Mouse (Mus musculus) MEL (cell line): Measurements from ENCODE around the gene Dennd4b. TPM values are rescaled to one million over a fixed set of nuclear protein-coding genes. Genes with fewer than 3 reads are reported as not detected.

Experiments
- DNase-seq: peaks from one replicate; pipeline ENCODE4 v3.0.0; 2011; ENCODE audit warnings: low read depth, low spot score
- H3K27ac ChIP-seq: 2 replicates; pipeline ENCODE4 v1.5.1; 2012; ENCODE audit warnings: low read depth, mild to moderate bottlenecking, control low read depth, low read length, moderate library complexity; ENCODE audit not compliant: control insufficient read depth
- H3K27me3 ChIP-seq, 2 experiments: fragments of 150-350 bp in 1 of 2; sonication (generic) in 1 of 2; 2 replicates each; pipeline ENCODE4 v1.6.1; 2012; ENCODE audit warnings: low read length in 2 of 2, mild to moderate bottlenecking in 2 of 2, improper control_type of control experiment in 1 of 2, moderate library complexity in 1 of 2; ENCODE audit not compliant: insufficient read depth in 2 of 2, control insufficient read depth in 1 of 2
- H3K36me3 ChIP-seq, 2 experiments: 2 replicates each; pipeline ENCODE4 v1.6.1; 2012 to 2014; ENCODE audit warnings: low read length in 2 of 2, improper control_type of control experiment in 1 of 2, inconsistent platforms in 1 of 2, mild to moderate bottlenecking in 1 of 2; ENCODE audit not compliant: insufficient read depth in 2 of 2, control insufficient read depth in 1 of 2
- H3K4me1 ChIP-seq, 2 experiments: fragments of 150-350 bp in 1 of 2; sonication (generic) in 1 of 2; 2 replicates each; pipeline ENCODE4 v1.6.1; 2012; ENCODE audit warnings: low read length in 2 of 2, improper control_type of control experiment in 1 of 2, mild to moderate bottlenecking in 1 of 2; ENCODE audit not compliant: insufficient read depth in 2 of 2, control insufficient read depth in 1 of 2
- H3K4me3 ChIP-seq, 2 experiments: fragments of 150-350 bp in 1 of 2; sonication (generic) in 1 of 2; 2 replicates each; pipeline ENCODE4 v1.5.1; 2012; ENCODE audit warnings: low read depth in 2 of 2, low read length in 2 of 2, mild to moderate bottlenecking in 2 of 2, moderate library complexity in 2 of 2, control low read depth in 1 of 2, improper control_type of control experiment in 1 of 2; ENCODE audit not compliant: control insufficient read depth in 1 of 2, insufficient read depth in 1 of 2
- H3K79me2 ChIP-seq: 2 replicates; pipeline ENCODE4 v1.6.1; 2012; ENCODE audit warnings: mild to moderate bottlenecking, low read length, moderate library complexity; ENCODE audit not compliant: control insufficient read depth, poor library complexity, insufficient read depth
- H3K9ac ChIP-seq: 2 replicates; pipeline ENCODE4 v1.6.1; 2012; ENCODE audit warnings: low read depth, mild to moderate bottlenecking, control low read depth, low read length, moderate library complexity; ENCODE audit not compliant: control insufficient read depth, poor library complexity, severe bottlenecking
- H3K9me3 ChIP-seq: fragments of 150-350 bp; sonication (generic); replicated peaks from 2 replicates; pipeline ENCODE4 v1.6.1; 2012; ENCODE audit warnings: mild to moderate bottlenecking, low read length, improper control_type of control experiment, moderate library complexity; ENCODE audit not compliant: insufficient read depth
- BHLHE40 ChIP-seq: IDR thresholded peaks from 2 replicates; pipeline ENCODE4 v1.6.1; 2012; ENCODE audit warnings: low read depth, mild to moderate bottlenecking, inconsistent platforms, low read length, improper control_type of control experiment, borderline replicate concordance
- CHD1 ChIP-seq: IDR thresholded peaks from 2 replicates; pipeline ENCODE4 v1.6.1; 2012; ENCODE audit warnings: low read depth, mild to moderate bottlenecking, inconsistent platforms, low read length, improper control_type of control experiment
- CHD2 ChIP-seq: IDR thresholded peaks from 2 replicates; pipeline ENCODE4 v1.6.1; 2011; ENCODE audit warnings: low read length, improper control_type of control experiment
- CTCF ChIP-seq, 3 experiments: IDR thresholded peaks in 2 of 3; conservative IDR thresholded peaks in 1 of 3; 2 replicates each; pipeline ENCODE4 v1.5.1; 2011 to 2012; ENCODE audit warnings: low read length in 3 of 3, low read depth in 2 of 3, mild to moderate bottlenecking in 2 of 3, improper control_type of control experiment in 1 of 3, inconsistent platforms in 1 of 3, mixed read lengths in 1 of 3, moderate library complexity in 1 of 3; ENCODE audit not compliant: control insufficient read depth in 1 of 3, insufficient read depth in 1 of 3, poor library complexity in 1 of 3, severe bottlenecking in 1 of 3
- ELF1 ChIP-seq: IDR thresholded peaks from 2 replicates; pipeline ENCODE4 v1.6.1; 2014; ENCODE audit warnings: low read depth, mild to moderate bottlenecking, inconsistent platforms, low read length, improper control_type of control experiment, moderate library complexity
- ETS1 ChIP-seq: IDR thresholded peaks from 2 replicates; pipeline ENCODE4 v1.6.1; 2012; ENCODE audit warnings: low read depth, mild to moderate bottlenecking, inconsistent platforms, low read length, improper control_type of control experiment, moderate library complexity
- GABPA ChIP-seq: IDR thresholded peaks from 2 replicates; pipeline ENCODE4 v1.6.1; 2012; ENCODE audit warnings: low read depth, mild to moderate bottlenecking, inconsistent platforms, low read length, improper control_type of control experiment, moderate library complexity
- GATA1 ChIP-seq: IDR thresholded peaks from 2 replicates; pipeline ENCODE4 v1.6.1; 2011; ENCODE audit warnings: low read depth, low read length, improper control_type of control experiment
- JUND ChIP-seq: IDR thresholded peaks from 2 replicates; pipeline ENCODE4 v1.6.1; 2011; ENCODE audit warnings: low read depth, mild to moderate bottlenecking, improper control_type of control experiment, low read length
- KAT2A ChIP-seq: conservative IDR thresholded peaks from 2 replicates; pipeline ENCODE4 v1.6.1; 2012; ENCODE audit warnings: low read depth, low read length, improper control_type of control experiment, inconsistent platforms
- MAFK ChIP-seq: IDR thresholded peaks from 2 replicates; pipeline ENCODE4 v1.6.1; 2011; ENCODE audit warnings: low read depth, mild to moderate bottlenecking, low read length, improper control_type of control experiment, borderline replicate concordance
- MAZ ChIP-seq: IDR thresholded peaks from 2 replicates; pipeline ENCODE4 v1.6.1; 2012; ENCODE audit warnings: low read depth, mild to moderate bottlenecking, inconsistent platforms, low read length, improper control_type of control experiment
- MEF2A ChIP-seq: IDR thresholded peaks from 2 replicates; pipeline ENCODE4 v1.6.1; 2014; ENCODE audit warnings: low read depth, mild to moderate bottlenecking, inconsistent platforms, low read length, improper control_type of control experiment; ENCODE audit not compliant: poor library complexity, insufficient replicate concordance, severe bottlenecking; ENCODE audit errors: extremely low read depth
- MXI1 ChIP-seq: IDR thresholded peaks from 2 replicates; pipeline ENCODE4 v1.6.1; 2011; ENCODE audit warnings: mild to moderate bottlenecking, low read depth, low read length, improper control_type of control experiment
- MYB ChIP-seq: IDR thresholded peaks from 2 replicates; pipeline ENCODE4 v1.6.1; 2011; ENCODE audit warnings: mild to moderate bottlenecking, low read depth, low read length, improper control_type of control experiment
- MYC ChIP-seq: IDR thresholded peaks from 2 replicates; pipeline ENCODE4 v1.6.1; 2011; ENCODE audit warnings: low read depth, mild to moderate bottlenecking, low read length, improper control_type of control experiment, moderate library complexity
- POLR2A ChIP-seq, 2 experiments: IDR thresholded peaks; 2 replicates each; pipeline ENCODE4 v1.6.1; 2011 to 2012; ENCODE audit warnings: low read length in 2 of 2, mild to moderate bottlenecking in 2 of 2, control low read depth in 1 of 2, improper control_type of control experiment in 1 of 2, low read depth in 1 of 2, moderate library complexity in 1 of 2; ENCODE audit not compliant: control insufficient read depth in 1 of 2, insufficient read depth in 1 of 2, poor library complexity in 1 of 2
- POLR2AphosphoS2 ChIP-seq: IDR thresholded peaks from 2 replicates; pipeline ENCODE4 v1.6.1; 2011; ENCODE audit warnings: low read length, improper control_type of control experiment
- POLR2AphosphoS5 ChIP-seq: IDR thresholded peaks from 2 replicates; pipeline ENCODE4 v1.6.1; 2012; ENCODE audit warnings: low read depth, borderline replicate concordance, mild to moderate bottlenecking, inconsistent platforms, low read length, moderate library complexity, mixed read lengths
- RCOR1 ChIP-seq: IDR thresholded peaks from 2 replicates; pipeline ENCODE4 v1.6.1; 2012; ENCODE audit warnings: low read depth, mild to moderate bottlenecking, inconsistent platforms, low read length, improper control_type of control experiment
- SIN3A ChIP-seq: IDR thresholded peaks from 2 replicates; pipeline ENCODE4 v1.6.1; 2012; ENCODE audit warnings: low read length, improper control_type of control experiment, inconsistent platforms
- TAL1 ChIP-seq: IDR thresholded peaks from 2 replicates; pipeline ENCODE4 v1.6.1; 2012; ENCODE audit warnings: mild to moderate bottlenecking, inconsistent platforms, low read length, moderate library complexity, mixed read lengths
- TCF12 ChIP-seq: IDR thresholded peaks from 2 replicates; pipeline ENCODE4 v1.6.1; 2014; ENCODE audit warnings: low read depth, mild to moderate bottlenecking, inconsistent platforms, low read length, improper control_type of control experiment, moderate library complexity
- USF2 ChIP-seq, 2 experiments: IDR thresholded peaks; 2 replicates each; pipeline ENCODE4 v1.6.1; 2011 to 2012; ENCODE audit warnings: improper control_type of control experiment in 2 of 2, low read length in 2 of 2, borderline replicate concordance in 1 of 2, inconsistent platforms in 1 of 2, low read depth in 1 of 2, mild to moderate bottlenecking in 1 of 2; ENCODE audit not compliant: insufficient read depth in 1 of 2
- ZMIZ1 ChIP-seq: IDR thresholded peaks from 2 replicates; pipeline ENCODE4 v1.6.1; 2012; ENCODE audit warnings: low read depth, mild to moderate bottlenecking, inconsistent platforms, low read length, improper control_type of control experiment, moderate library complexity
- ZNF384 ChIP-seq: IDR thresholded peaks from 2 replicates; pipeline ENCODE4 v1.6.1; 2012; ENCODE audit warnings: low read depth, mild to moderate bottlenecking, inconsistent platforms, low read length, improper control_type of control experiment
- polyA plus RNA-seq, 2 experiments: library from polyadenylated mRNA; stranded (reverse) in 1 of 2; unstranded in 1 of 2; fragments of >175 nt in 1 of 2; fragments of >200 nt in 1 of 2; gene quantifications; 2 replicates each; pipeline versions ENCODE4 v1.2.1 to v1.2.4; 2012; ENCODE audit warnings: low replicate concordance in 2 of 2, low read depth in 1 of 2; ENCODE audit not compliant: insufficient read length in 2 of 2, insufficient read depth in 1 of 2, missing spikeins in 1 of 2
- total RNA-seq: library from RNA; depleted of rRNA; stranded (reverse); fragments of 300-350 nt; gene quantifications from 2 replicates; pipeline ENCODE4 v1.2.3, GENCODE M21; 2012

Gene Dennd4b
- total and polyA plus RNA-seq, 3 experiments = 11.6 to 27.1 TPM; not detected in 1

- no peaks in the 10 kb centered on the region for H3K9me3 ChIP-seq
- H3K4me3 ChIP-seq = no peak overlapping the region
- TF ChIP-seq MEF2A (no peak), ZMIZ1 (no peak), GABPA (no peak), POLR2AphosphoS2 (no peak), ETS1 (no peak), POLR2A (IDR thresholded peaks at IDR 0.05; ENCODE audit: control insufficient read depth in 1 of 2, insufficient read depth in 1 of 2, low read depth in 1 of 2, low read length in 2 of 2, poor library complexity in 1 of 2) (no peak), MXI1 (no peak), KAT2A (no peak), USF2 (IDR thresholded peaks at IDR 0.05; ENCODE audit: borderline replicate concordance in 1 of 2, insufficient read depth in 1 of 2, low read depth in 1 of 2, low read length in 2 of 2) (no peak), MYC (no peak), ELF1 (no peak), TAL1 (no peak), MAZ (no peak), JUND (no peak), TCF12 (no peak), GATA1 (no peak), POLR2AphosphoS5 (no peak), SIN3A (no peak), MAFK (no peak), CHD1 (no peak)
- H3K4me1 ChIP-seq = peaks cover 2 to 23% of the 10 kb centered on the region in 2 experiments; a peak in 3 of 4 replicates
- peaks cover 16 to 22% of the 10 kb centered on the region in 2 experiments for H3K36me3 ChIP-seq
- no peak overlapping the region for H3K27ac ChIP-seq
- no peak overlapping the region for H3K9ac ChIP-seq
- no peak for DNase-seq
- no peaks in the 10 kb centered on the region for H3K27me3 ChIP-seq
- H3K79me2 ChIP-seq = peaks cover 16% of the 10 kb centered on the region
Observed at GRCm38 (mm10) chr3:90270784-90271183, 5.8 kb downstream of the Dennd4b start.

- Histone ChIP-seq H3K4me1 (peaks cover 2 to 18% of the 10 kb centered on the region in 2 experiments; a peak in 3 of 4 replicates), H3K27ac (no peak overlapping the region), H3K36me3 (peaks cover 16 to 17% of the 10 kb centered on the region in 2 experiments), H3K9ac (no peak overlapping the region), H3K79me2 (peaks cover 6% of the 10 kb centered on the region), H3K27me3 (no peaks in the 10 kb centered on the region), H3K4me3 (no peak overlapping the region), H3K9me3 (no peaks in the 10 kb centered on the region)
- DNase-seq = no peak
- TF ChIP-seq BHLHE40 = no peak
- no peak for TF ChIP-seq GABPA
- no peak for TF ChIP-seq CHD1
- TF ChIP-seq ELF1 = no peak
- TF ChIP-seq ZNF384 = no peak
- no peak for TF ChIP-seq RCOR1
- no peak for TF ChIP-seq JUND
- TF ChIP-seq MEF2A = no peak
- no peak for TF ChIP-seq CHD2
- TF ChIP-seq CTCF (IDR thresholded peaks at IDR 0.05 in 2 of 3, conservative IDR thresholded peaks at IDR 0.05 in 1 of 3; ENCODE audit: control insufficient read depth in 1 of 3, insufficient read depth in 1 of 3, low read depth in 2 of 3, low read length in 3 of 3, poor library complexity in 1 of 3, severe bottlenecking in 1 of 3) = no peak
- TF ChIP-seq MYB = no peak
Observed at GRCm38 (mm10) chr3:90272170-90272569, 7.2 kb downstream of the Dennd4b start.
